Mouse (Mus musculus): Measurements from ENCODE around the gene Pdss1. TPM values are rescaled to one million over a fixed set of nuclear protein-coding genes. Genes with fewer than 3 reads are reported as not detected.

The Pdss1 gene
- polyA plus RNA-seq, 2 experiments from 2014 or later, result 9.4 to 9.5 TPM

DNA sequence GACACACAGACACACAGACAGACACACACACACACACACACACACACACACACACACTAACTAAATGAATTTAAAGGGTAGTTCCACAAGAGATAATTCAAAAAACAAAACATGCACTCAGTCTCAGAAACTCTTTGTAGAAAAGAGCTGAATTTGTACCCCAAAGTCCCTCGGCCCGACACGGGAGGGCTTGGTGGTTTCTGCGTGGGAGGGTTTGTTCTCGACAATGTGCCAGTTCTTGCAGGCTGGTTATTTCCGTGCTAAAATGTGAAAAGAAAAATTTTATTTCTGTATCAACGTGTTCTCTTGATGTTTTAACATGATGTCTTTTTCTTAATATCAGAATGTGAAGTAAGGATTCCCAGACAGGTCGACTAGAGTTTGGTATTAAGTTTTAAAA is 66.9 kb downstream of the Pdss1 start:
- peak; percentile 64 for ATAC-seq

GRCm38 (mm10) chr2:22962970-22963369 is 67.6 kb downstream of the Pdss1 start:
- no peak for ATAC-seq

- ATAC-seq, result no peak
Observed at GRCm38 (mm10) chr2:22977387-22977973, 82.2 kb downstream of the Pdss1 start.

DNA sequence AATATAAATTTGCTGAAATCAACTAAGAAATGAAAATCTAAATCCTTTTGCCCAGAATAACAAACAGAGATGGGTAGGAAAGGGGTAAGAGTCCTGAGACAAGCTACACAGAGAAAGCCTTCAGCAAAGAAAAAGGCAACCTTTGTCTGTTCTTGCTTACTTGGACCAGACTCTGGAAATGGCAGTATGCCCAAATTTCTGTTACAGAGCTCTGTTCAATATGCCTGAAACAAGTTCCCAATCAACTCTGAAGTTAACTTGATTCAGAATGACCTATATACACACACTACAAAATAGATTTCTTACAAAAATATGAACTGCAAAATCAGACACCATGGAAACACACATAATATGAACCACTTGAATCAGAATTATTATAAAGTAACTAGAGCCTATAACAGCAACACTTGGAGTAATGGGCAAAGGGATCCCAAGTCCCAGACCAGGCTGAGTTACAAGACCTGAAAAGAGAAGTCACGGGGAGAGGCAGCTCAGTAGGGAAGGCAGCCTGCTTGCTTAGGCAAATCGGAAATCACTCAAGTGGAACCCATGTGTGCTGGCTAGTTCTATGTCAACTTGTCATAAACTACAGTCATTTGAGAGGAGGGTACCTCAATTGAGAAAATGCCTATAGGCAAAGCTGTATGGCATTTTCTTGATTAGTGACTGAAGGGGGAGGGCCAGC is 90.8 kb downstream of the Pdss1 start:
- no peak for ATAC-seq

Other genes with a start within 250 kb of the Pdss1 start
- gene Apbb1ip, start 121.4 kb upstream of the Pdss1 start, polyA plus RNA-seq (2017; shearing (Covaris generic)), result 100 to 1,000 TPM in 1 of 2 experiments, 10 to 100 TPM in 1; 91.3 to 105 TPM
- 100 to 1,000 TPM; 208 to 259 TPM for gene Abi1, start 144.7 kb downstream of the Pdss1 start, polyA plus RNA-seq (2017; shearing (Covaris generic))
- gene Acbd5, start 172.6 kb downstream of the Pdss1 start, polyA plus RNA-seq (2017; shearing (Covaris generic)), result 10 to 100 TPM; 61.5 to 85.5 TPM

Measured in CD4-positive, CD25-positive, alpha-beta regulatory T cell, adult 4 months (primary cell).